Mouse (Mus musculus) kidney, postnatal 4 days (tissue): ENCODE data around the gene Zfyve19.

Experiments used
- DNase-seq, 2 experiments: peaks; one replicate each; pipeline ENCODE4 v3.0.0; 2021; ENCODE audit warnings: mixed read lengths in 2 of 2

The Zfyve19 gene

DNA sequence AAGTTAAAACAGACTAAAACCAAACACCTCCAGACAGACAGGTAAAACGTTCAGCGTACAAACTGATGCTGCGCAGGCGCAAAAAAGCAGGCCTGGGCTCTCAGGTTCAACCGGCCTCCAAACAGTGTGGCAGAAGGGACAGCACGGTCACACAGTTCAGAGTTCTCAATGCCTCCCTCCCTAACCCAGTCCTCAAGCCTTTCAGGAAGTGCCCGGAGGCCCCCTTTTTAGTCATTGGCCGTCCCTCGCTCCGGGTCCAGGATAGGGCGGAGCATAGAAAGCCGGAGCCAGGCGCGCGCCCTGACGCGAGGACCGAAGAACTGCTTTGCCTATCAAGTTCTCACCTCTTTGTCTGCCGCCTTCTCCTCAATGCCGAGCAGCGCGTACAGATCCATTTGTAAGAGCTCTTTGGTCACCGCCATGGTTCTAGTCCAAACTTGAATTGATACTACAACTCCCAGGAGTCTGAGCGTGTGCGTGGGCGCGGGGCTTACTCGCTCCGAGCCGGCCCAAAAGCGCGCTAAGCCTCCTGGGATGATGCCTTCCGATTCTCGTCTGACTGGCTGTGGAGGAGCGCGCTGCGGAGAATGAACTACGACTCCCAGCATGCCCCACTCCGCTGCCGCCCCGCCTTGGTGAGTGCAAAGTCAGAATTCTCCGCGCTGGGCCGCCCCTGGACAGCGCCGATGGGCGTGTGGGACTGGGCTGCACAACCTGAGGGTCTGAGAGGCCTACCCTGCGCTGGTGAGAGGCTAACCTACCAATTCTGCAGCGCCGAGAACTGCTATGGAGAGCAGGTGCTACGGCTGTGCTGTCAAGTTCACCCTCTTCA lies at the start of gene Zfyve19, which contains the start of gene Dnajc17:
Zfyve19 (plus strand) TSS at position 274 of the 832 bp plus-strand sequence.
Dnajc17 (minus strand) TSS at position 452 of the 832 bp plus-strand sequence.
- peak; percentile 95 to 98 for DNase-seq

DNA sequence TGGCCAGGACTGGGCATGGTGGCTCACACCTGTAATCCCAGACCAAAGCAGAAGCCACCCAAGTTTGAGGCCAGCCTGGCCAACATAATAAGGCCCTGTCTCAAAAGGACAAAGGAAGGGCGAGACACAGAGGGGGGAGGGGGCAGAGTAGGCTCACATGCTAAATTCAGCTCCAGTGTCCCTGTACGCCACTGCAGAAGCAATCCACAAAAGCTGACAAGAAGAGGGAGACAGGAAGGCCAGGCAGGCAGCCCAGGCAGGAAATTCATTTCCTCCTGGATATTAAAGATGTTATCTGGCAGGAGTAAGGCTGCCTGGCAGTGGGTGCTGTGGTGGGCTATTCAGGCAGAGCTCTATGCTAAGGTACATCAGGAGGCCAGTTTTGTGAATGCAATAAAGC lies 47.2 kb upstream of the Zfyve19 start:
- DNase-seq: peak; percentile 37 to 59

DNA sequence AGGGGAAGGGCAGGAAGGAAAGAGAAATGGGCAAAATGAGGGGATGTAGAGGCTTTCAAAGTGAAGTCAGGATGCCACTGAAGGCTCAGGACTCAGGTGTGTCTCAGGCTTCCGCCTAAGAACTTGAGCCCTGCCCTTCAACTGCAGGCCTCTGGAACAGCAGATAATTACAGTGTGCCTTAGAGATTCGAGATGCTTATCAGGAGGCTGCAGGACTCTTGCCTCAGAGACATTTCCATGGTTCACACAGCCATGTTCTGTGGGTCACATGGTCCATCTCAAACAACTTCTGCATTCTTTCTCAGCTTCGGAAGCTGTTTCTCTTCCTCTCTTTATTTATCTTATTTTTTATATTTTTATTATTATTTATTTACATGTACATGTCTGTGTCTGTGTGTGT lies 45.3 kb upstream of the Zfyve19 start:
- DNase-seq: no peak

DNA sequence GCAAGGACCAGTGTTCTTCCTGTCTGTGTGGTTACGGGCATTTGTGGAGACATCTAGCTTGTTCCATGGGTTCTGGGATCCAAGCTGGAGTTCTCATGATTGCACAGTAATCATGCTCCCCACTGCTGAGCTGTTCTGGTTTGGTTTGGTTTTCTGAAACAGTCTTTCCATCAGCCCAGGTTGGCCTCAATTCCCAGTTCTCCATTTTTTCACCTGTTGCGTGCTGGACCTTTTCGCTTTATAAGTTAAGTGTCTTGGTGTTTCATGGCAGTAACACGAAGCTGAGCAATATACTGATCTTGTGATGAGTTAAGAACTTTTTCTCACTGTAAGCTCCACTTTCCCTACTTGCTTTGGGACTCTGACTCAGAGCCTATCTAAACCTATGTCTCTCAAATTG lies 44.4 kb upstream of the Zfyve19 start:
- no peak for DNase-seq

GRCm38 (mm10) chr2:119165401-119165800 lies 43.0 kb upstream of the Zfyve19 start:
- no peak for DNase-seq

- DNase-seq: peak; percentile 78 to 87
These were observed 41.2 kb upstream of the Zfyve19 start, which contains the start of gene Gchfr for GRCm38 (mm10) chr2:119166901-119167865. Gene Gchfr (plus strand): TSS chr2:119167773.

- no peak for DNase-seq
These were observed 40.6 kb upstream of the Zfyve19 start for GRCm38 (mm10) chr2:119167866-119168256.

DNA sequence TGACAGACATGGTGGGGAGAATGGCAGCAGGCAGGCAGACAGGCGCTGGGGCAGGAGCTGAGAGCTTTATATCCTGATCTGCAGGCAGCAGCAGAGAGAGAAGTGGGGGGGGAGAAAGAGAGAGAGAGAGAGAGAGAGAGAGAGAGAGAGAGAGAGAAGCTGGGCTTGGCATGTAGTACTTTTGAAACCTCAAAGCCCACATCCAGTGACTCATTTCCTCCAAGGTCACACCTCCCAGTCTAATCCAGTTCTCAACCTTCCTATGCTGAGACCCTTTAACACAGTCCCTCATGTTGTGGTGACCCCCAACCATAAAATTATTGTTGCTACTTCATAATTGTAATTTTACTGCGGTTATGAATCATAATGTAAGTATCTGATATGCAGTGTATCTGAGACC lies 38.1 kb upstream of the Zfyve19 start:
- DNase-seq: no peak

GRCm38 (mm10) chr2:119171574-119171973 lies 36.8 kb upstream of the Zfyve19 start:
- peak; percentile 43 to 63 for DNase-seq

DNA sequence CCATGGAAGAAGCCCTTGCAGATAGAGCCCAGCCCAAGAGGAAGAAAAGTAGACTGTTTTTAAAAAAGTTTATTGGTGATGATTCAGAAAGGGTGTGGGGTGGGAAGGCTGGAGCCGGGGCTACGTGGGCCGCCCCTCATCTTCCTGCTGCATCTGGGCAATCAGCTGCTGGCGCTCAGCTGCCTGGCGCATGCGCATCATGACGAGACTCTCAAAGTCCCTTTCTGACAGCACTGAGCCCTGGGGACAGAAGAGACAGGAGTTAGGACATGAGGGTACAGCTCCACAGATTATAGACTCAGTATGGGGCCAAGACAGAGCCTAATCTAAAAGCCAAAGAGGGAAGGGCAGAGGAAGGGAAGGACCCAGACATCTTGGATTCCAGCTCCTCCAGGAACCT lies 36.0 kb upstream of the Zfyve19 start:
- DNase-seq: no peak

GRCm38 (mm10) chr2:119172862-119173576 lies 35.4 kb upstream of the Zfyve19 start:
- DNase-seq: peak; percentile 86 to 89

- peak in 1 of 2 experiments; percentile 29 for DNase-seq
These were observed 34.3 kb upstream of the Zfyve19 start, which contains the start of gene Gm14137 for GRCm38 (mm10) chr2:119173991-119174651. Gene Gm14137 (plus strand): TSS chr2:119174509.

GRCm38 (mm10) chr2:119174866-119175265 lies 33.6 kb upstream of the Zfyve19 start:
- DNase-seq: peak; percentile 29 to 41

DNA sequence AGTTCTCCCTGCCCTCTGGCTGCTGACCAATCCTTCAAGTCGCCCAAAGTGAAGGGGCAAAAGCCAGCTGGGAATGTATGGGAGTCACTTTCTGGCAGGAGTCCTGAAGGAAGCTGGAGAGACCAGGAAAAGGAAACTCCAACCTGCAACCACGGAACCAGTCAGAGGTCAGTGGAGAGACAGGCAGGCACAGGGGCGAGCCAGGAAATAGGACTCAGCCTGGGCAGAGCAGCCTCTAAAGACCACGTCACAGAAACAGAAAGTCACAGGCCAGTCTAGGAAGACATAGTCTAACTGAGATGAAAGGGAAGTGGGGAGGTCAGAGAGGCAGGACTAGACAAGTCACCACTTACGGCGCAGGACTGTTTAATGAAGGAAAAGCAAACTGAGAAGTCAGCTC lies 32.8 kb upstream of the Zfyve19 start:
- peak; percentile 17 to 40 for DNase-seq

DNA sequence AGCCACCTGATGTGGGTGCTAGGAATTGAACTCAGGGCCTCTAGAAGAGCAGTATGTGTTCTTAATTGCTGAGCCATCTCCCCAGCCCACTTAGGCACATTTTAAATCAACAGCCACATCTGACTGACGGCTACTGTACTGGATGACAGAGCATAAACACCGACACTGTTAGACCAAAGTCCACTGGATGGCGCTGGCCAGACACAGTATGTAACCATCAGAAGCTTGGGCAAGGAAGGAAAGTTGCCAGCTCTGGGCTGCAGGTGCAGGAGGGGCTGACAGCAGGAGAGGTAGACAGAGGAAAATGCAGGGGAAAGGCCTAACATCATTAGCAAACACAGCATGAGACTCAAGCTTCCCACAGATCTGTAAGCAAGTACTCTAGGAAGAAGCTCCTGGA lies 31.7 kb upstream of the Zfyve19 start:
- DNase-seq: peak; percentile 20 to 40

DNA sequence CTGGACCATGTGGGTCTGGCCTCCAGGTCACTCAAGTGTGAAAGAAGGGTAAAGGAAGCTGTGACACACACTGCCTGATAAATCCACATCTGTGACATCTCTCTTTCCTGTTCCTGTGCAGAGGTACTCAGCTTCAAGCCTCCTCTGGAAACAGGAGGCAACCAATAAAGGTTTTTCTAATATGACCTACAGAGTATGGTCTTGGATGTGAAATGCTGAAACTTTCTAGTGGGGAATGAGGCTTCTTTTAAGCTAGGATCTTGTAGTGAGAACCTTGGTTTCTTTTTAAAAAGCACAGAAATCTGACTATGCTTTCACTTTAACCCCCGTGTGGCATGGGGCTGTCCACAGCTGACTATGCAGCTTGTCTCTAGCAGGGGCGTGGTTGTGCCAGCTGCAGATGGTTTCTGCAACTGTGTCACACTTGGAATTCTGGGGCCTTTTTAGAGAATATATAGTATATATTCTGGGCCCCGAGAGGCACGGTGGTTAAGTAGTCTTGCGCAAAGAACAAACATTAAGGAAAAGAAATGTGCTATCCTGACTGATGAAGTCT lies 31.0 kb upstream of the Zfyve19 start:
- DNase-seq: no peak

- no peak for DNase-seq
These were observed 25.5 kb upstream of the Zfyve19 start for GRCm38 (mm10) chr2:119182914-119183313.

DNA sequence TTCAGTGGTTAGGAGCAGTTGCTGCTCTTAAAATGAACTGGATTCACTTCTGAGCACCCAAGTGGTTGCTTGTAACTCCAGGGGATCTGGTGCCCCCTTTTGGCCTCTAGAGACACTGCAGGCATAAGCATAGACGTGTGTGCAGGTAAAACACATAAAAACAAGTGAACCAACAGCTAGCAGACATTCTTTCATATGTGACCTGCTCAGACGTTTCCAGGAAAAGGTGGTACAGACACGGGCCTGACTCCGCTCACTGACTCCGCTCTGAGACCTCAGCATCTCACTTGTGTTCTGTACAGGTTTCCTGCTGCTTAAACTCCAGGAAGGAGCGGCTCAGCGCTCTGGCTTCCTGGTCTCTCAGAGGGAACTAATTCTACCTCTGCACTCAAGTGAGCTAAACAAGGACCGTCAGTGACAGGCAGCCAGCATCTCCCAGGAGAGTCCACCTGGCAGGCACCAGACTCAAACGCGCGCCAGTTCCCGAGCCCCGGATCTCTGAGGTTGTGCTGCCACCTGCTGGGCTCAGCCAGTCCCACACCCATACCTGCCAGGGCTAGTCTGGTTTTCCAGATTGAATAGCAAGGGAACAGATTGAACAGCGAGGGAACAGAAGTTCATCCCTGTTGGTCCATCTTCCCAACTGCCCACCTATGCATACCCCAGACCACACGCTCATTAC lies 19.2 kb upstream of the Zfyve19 start:
- peak; percentile 91 to 92 for DNase-seq

GRCm38 (mm10) chr2:119190969-119191368 lies 17.4 kb upstream of the Zfyve19 start:
- DNase-seq: no peak

GRCm38 (mm10) chr2:119194140-119194539 lies 14.3 kb upstream of the Zfyve19 start:
- DNase-seq: no peak
